Mouse (Mus musculus): ENCODE results near the gene Fgf5. TPM values are rescaled to one million over a fixed set of nuclear protein-coding genes. Genes with fewer than 3 reads are reported as not detected.
A peak's percentile ranks its signal among the peaks of the same experiment; 100 is the strongest.

Gene Fgf5
- polyA plus RNA-seq, 1 experiment: 25.9 TPM

DNA sequence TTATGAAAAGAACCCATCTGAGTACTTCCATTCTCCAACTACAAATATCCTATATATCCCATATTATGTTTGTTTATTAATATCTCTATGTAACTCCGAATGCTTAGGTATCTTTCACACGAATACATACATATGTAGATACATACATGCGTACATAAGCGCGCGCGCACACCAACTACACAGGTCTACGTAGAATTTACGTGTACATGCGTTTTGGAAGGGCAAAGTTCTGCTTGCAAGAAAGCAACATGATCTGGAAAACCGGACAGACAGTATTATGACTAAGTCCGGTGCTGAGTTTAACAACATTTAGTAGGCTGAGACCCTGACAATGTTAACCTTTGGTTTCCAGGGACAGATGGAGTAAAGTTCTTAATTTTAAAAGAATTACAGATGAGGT is 1.2 kb downstream of the Fgf5 start:
- peaks cover 7% of the 10 kb centered on the region; the same call in 1 of the 2 replicates for H3K27me3 ChIP-seq (ENCODE audit: control insufficient read depth, insufficient read depth, low read length, poor library complexity, severe bottlenecking)
- no peak overlapping the region for H3K4me3 ChIP-seq (ENCODE audit: low read depth, low read length)

GRCm38 (mm10) chr5:98255760-98256490 is 1.9 kb downstream of the Fgf5 start:
- Histone ChIP-seq H3K9ac (ENCODE audit: low read depth, poor library complexity, severe bottlenecking) (no peak overlapping the region), H3K36me3 (ENCODE audit: control insufficient read depth, insufficient read depth, low read length, poor library complexity, severe bottlenecking) (no peaks in the 10 kb centered on the region), H3K4me1 (ENCODE audit: control insufficient read depth, insufficient read depth, low read length) (no peaks in the 10 kb centered on the region), H3K9me3 (replicated peaks; ENCODE audit: control insufficient read depth, insufficient read depth, low read length, poor library complexity, severe bottlenecking) (no peaks in the 10 kb centered on the region), H3K27ac (ENCODE audit: insufficient read depth, low read length) (no peak overlapping the region), H3K4me3 (ENCODE audit: low read depth, low read length) (0 out of 2 replicates have a peak overlapping the region, but pooled peaks have one; percentile 23), H3K27me3 (ENCODE audit: control insufficient read depth, insufficient read depth, low read length, poor library complexity, severe bottlenecking) (peaks cover 7% of the 10 kb centered on the region; the same call in 1 of the 2 replicates)
- TF ChIP-seq EP300 (IDR thresholded peaks at IDR 0.05; ENCODE audit: insufficient read depth, low read depth, low read length): peak; percentile 63
- no peak for TF ChIP-seq CTCF (IDR thresholded peaks at IDR 0.05; ENCODE audit: low read depth, low read length)

More for the DNA sequence above, 1.2 kb downstream of the Fgf5 start:
- Histone ChIP-seq H3K36me3 (ENCODE audit: control insufficient read depth, insufficient read depth, low read length, poor library complexity, severe bottlenecking) (no peaks in the 10 kb centered on the region), H3K9me3 (replicated peaks; ENCODE audit: control insufficient read depth, insufficient read depth, low read length, poor library complexity, severe bottlenecking) (no peaks in the 10 kb centered on the region), H3K27ac (ENCODE audit: insufficient read depth, low read length) (no peak overlapping the region), H3K4me1 (ENCODE audit: control insufficient read depth, insufficient read depth, low read length) (no peaks in the 10 kb centered on the region), H3K9ac (ENCODE audit: low read depth, poor library complexity, severe bottlenecking) (no peak overlapping the region)
- TF ChIP-seq EP300 (IDR thresholded peaks at IDR 0.05; ENCODE audit: insufficient read depth, low read depth, low read length) (no peak), POLR2A (IDR thresholded peaks at IDR 0.05; ENCODE audit: insufficient read depth, low read length) (no peak), CTCF (IDR thresholded peaks at IDR 0.05; ENCODE audit: low read depth, low read length) (no peak)

- H3K36me3 ChIP-seq (ENCODE audit: control insufficient read depth, insufficient read depth, low read length, poor library complexity, severe bottlenecking): no peaks in the 10 kb centered on the region
- no peak overlapping the region for H3K27ac ChIP-seq (ENCODE audit: insufficient read depth, low read length)
- no peak overlapping the region for H3K9ac ChIP-seq (ENCODE audit: low read depth, poor library complexity, severe bottlenecking)
- H3K4me3 ChIP-seq (ENCODE audit: low read depth, low read length): no peak overlapping the region
- H3K27me3 ChIP-seq (ENCODE audit: control insufficient read depth, insufficient read depth, low read length, poor library complexity, severe bottlenecking): no peaks in the 10 kb centered on the region; the same call in 1 of the 2 replicates
- TF ChIP-seq POLR2A (IDR thresholded peaks at IDR 0.05; ENCODE audit: insufficient read depth, low read length): no peak
- no peaks in the 10 kb centered on the region for H3K4me1 ChIP-seq (ENCODE audit: control insufficient read depth, insufficient read depth, low read length)
- no peaks in the 10 kb centered on the region for H3K9me3 ChIP-seq (replicated peaks; ENCODE audit: control insufficient read depth, insufficient read depth, low read length, poor library complexity, severe bottlenecking)
These were observed 21.4 kb downstream of the Fgf5 start for GRCm38 (mm10) chr5:98275318-98275818.

DNA sequence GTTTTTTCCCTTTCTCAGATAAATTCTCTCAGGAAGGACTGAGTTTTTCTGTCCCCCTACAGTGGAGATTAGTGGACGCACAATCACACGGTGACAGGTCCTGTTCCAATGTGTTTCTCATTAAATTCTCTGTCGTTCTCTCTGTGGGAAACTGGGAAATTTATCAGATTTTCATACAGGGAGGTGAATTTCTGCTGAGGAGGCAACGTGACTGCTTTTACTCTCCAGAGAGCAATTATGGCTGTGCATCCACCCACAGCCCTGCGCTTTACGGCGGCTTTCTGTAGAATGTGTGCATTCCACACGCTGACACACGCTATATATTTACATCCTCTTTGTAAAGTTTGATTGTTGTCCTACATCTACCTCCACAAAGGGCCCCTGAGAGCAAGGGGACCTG is 28.0 kb downstream of the Fgf5 start:
- H3K27me3 ChIP-seq (ENCODE audit: control insufficient read depth, insufficient read depth, low read length, poor library complexity, severe bottlenecking): no peaks in the 10 kb centered on the region
- H3K9me3 ChIP-seq (replicated peaks; ENCODE audit: control insufficient read depth, insufficient read depth, low read length, poor library complexity, severe bottlenecking): 0 out of 2 replicates have a peak, but pooled peaks cover 3% of the 10 kb centered on the region
- H3K4me1 ChIP-seq (ENCODE audit: control insufficient read depth, insufficient read depth, low read length): no peaks in the 10 kb centered on the region
- H3K27ac ChIP-seq (ENCODE audit: insufficient read depth, low read length): no peak overlapping the region
- no peak overlapping the region for H3K9ac ChIP-seq (ENCODE audit: low read depth, poor library complexity, severe bottlenecking)
- TF ChIP-seq EP300 (IDR thresholded peaks at IDR 0.05; ENCODE audit: insufficient read depth, low read depth, low read length) (no peak), CTCF (IDR thresholded peaks at IDR 0.05; ENCODE audit: low read depth, low read length) (no peak), POLR2A (IDR thresholded peaks at IDR 0.05; ENCODE audit: insufficient read depth, low read length) (no peak)
- H3K4me3 ChIP-seq (ENCODE audit: low read depth, low read length): no peak overlapping the region
- no peaks in the 10 kb centered on the region for H3K36me3 ChIP-seq (ENCODE audit: control insufficient read depth, insufficient read depth, low read length, poor library complexity, severe bottlenecking)

DNA sequence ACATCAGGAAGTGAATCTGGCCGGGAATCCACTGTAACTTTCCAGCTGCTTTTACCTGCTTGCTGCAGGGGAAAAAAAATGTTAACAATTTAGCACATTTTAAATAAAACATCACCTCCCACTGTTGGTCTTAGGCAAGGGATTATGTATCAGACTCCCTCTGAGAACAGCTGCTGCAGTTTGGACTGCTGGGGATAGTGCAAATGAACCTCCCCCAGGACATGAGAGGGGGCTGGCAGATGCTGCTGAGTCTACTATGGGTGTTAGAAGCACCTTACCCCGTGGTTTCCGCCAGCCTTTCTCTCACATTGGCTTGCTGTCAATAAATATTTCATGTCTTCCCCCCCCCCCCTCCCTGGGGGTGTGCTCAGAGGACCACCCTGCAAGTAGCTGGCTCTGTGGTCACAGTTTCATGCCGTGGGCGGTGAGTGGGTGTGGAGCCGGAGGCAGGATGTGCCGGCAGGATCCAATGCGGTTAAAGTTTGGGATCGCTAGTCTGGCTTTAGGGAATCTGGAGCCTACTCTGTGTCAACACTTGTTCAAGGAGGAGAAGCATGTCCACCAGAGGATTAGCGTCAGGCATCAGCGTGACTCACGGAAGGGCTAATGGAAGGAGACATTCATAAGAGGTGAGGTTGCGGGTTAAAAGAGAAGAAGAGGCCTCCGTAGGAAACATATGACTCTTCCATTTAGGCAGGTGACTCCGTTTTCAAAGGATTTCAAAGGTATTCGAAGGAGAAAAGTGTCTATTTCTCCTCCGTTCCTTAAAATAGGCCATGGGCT is 29.9 kb downstream of the Fgf5 start:
- H3K9ac ChIP-seq (ENCODE audit: low read depth, poor library complexity, severe bottlenecking): no peak overlapping the region

More for the DNA sequence above, 29.9 kb downstream of the Fgf5 start:
- H3K27me3 ChIP-seq (ENCODE audit: control insufficient read depth, insufficient read depth, low read length, poor library complexity, severe bottlenecking): no peaks in the 10 kb centered on the region
- H3K27ac ChIP-seq (ENCODE audit: insufficient read depth, low read length): no peak overlapping the region
- 0 out of 2 replicates have a peak, but pooled peaks cover 3% of the 10 kb centered on the region for H3K9me3 ChIP-seq (replicated peaks; ENCODE audit: control insufficient read depth, insufficient read depth, low read length, poor library complexity, severe bottlenecking)
- no peaks in the 10 kb centered on the region for H3K36me3 ChIP-seq (ENCODE audit: control insufficient read depth, insufficient read depth, low read length, poor library complexity, severe bottlenecking)
- H3K4me1 ChIP-seq (ENCODE audit: control insufficient read depth, insufficient read depth, low read length): no peaks in the 10 kb centered on the region
- TF ChIP-seq EP300 (IDR thresholded peaks at IDR 0.05; ENCODE audit: insufficient read depth, low read depth, low read length): no peak
- TF ChIP-seq POLR2A (IDR thresholded peaks at IDR 0.05; ENCODE audit: insufficient read depth, low read length): no peak
- no peak for TF ChIP-seq CTCF (IDR thresholded peaks at IDR 0.05; ENCODE audit: low read depth, low read length)
- H3K4me3 ChIP-seq (ENCODE audit: low read depth, low read length): no peak overlapping the region

Measured in ES-Bruce4 (cell line).